Mouse (Mus musculus): ENCODE results near the gene Phc2. TPM values are rescaled to one million over a fixed set of nuclear protein-coding genes. Genes with fewer than 3 reads are reported as not detected.
"Not testable (repeated sequence)": the region's sequence is repeated elsewhere in the genome, so short reads cannot be mapped to it uniquely, and the experiment has no call there.

Gene Phc2
- polyA plus RNA-seq (2015; fragmentation: Nextera tagmentation; extraction: Ambion mirVana) = 31.3 and 35.8 TPM in 2 replicates

DNA sequence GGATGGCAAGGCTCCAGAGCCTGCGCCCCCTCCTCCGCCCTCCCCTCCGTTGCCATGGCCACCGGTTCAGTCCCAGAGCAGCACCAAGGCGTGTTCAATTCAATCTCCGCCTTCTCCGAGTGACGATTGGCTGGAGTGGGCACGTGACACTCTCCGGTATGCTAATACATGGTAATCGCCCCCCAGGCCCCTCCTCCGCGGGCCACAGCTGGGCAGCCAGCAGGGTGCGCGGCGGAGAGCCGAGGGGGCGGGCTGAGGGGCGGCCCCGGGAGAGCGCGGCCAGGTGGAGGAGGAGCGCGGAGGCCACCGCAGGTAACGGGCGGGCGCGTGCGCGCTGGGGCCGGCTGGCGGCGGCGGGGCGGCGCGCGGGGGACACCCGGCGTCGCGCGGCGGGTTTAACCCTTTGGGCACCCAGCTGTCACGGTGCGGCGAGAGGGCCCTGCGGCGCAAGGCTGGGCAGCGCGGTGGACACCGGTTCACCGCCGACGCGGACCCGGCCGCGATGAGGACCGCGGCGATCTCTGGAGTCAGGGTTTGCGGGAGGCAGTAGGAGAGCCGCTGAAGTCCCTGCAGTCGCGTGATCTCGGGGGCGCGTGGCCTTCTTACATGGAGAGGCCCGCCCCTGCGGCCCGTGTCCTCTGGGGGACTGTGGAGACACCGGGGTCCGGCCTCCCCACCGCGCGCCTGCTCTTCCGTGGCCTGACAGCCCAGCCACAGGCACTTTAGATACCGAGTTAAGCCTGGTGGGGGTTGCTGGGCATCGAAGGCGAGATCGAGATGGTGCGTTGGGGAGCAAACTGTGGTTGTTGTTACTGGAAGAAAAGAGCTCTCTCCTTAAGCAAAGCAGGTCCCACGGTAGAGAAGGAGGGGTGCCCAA lies at the start of gene Phc2:
Phc2 (plus strand) TSS at position 198 of the 877 bp plus-strand sequence.
- ATAC-seq (ENCODE audit: low FRiP score) = peak; percentile 96
- peaks cover 58% of the 10 kb centered on the region for H3K4me1 ChIP-seq (replicated peaks)
- H3K27me3 ChIP-seq = 0 out of 2 replicates have a peak, but pooled peaks cover 5% of the 10 kb centered on the region

DNA sequence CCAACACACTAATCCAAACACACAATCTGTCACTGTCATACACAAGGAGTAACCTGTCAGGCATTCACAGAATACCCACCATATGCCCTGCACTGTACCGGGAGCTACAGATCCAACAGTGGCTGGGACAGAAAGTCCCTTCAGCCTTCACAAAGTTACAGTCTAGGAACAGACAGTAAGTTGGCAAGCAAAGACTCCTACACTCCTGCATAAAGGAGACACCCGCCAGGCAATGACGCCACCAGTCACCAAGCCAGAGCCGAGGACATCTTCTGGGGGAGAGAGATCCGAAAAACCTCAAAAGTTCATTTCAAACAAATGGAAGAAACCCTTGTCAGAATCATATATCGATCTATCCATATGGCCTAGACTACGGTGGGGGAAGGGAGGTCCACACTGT lies 47.9 kb upstream of the Phc2 start:
- H3K27me3 ChIP-seq = no peaks in the 10 kb centered on the region
- peaks cover 30% of the 10 kb centered on the region for H3K36me3 ChIP-seq
- no peak overlapping the region for H3K27ac ChIP-seq
- no peak overlapping the region for H3K9ac ChIP-seq
- no peak overlapping the region for H3K4me2 ChIP-seq
- ATAC-seq (ENCODE audit: low FRiP score) = no peak
- H3K9me3 ChIP-seq = no peaks in the 10 kb centered on the region
- WGBS = 96% methylated on average over 7 of the region's 7 CpGs
- no peak overlapping the region for H3K4me3 ChIP-seq
- peaks cover 26% of the 10 kb centered on the region for H3K4me1 ChIP-seq (replicated peaks)

More for the DNA sequence above, at the start of gene Phc2:
- Histone ChIP-seq H3K4me2 (peak within 1 kb of the TSS; percentile 80), H3K27ac (peak within 1 kb of the TSS; percentile 95), H3K4me3 (peak within 1 kb of the TSS; percentile 75), H3K36me3 (no peaks in the 10 kb centered on the region; the same call in 1 of the 2 replicates), H3K9ac (peak within 1 kb of the TSS; percentile 90), H3K9me3 (no peaks in the 10 kb centered on the region)
- under 1% methylated on average over 65 of the region's 85 CpGs for WGBS

DNA sequence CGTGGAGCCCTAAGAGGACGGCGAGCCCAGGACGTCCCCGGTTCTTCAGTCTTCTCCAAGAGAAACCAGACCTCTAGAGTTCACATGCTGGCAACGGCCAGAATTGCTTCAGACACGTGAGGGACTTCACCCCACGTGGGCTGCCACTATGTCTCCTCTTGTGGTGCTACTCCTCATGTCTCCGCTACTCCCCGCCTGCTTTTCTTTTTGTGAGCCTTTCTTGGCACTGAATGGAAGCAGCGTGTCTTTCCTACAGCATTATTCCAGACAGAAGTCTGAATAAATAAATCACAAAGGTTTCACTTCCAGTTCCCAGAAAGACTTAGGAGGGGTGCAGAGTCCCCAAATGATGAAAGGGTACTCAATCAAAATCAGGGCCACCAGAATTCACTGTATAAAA lies 46.8 kb upstream of the Phc2 start:
- H3K4me3 ChIP-seq = no peak overlapping the region
- H3K4me1 ChIP-seq (replicated peaks) = peaks cover 26% of the 10 kb centered on the region
- H3K9me3 ChIP-seq = no peaks in the 10 kb centered on the region
- 84% methylated on average over 11 of the region's 11 CpGs for WGBS
- no peak for ATAC-seq (ENCODE audit: low FRiP score)
- H3K36me3 ChIP-seq = peaks cover 19% of the 10 kb centered on the region
- H3K27ac ChIP-seq = no peak overlapping the region
- no peak overlapping the region for H3K9ac ChIP-seq
- no peak overlapping the region for H3K4me2 ChIP-seq
- no peaks in the 10 kb centered on the region for H3K27me3 ChIP-seq

DNA sequence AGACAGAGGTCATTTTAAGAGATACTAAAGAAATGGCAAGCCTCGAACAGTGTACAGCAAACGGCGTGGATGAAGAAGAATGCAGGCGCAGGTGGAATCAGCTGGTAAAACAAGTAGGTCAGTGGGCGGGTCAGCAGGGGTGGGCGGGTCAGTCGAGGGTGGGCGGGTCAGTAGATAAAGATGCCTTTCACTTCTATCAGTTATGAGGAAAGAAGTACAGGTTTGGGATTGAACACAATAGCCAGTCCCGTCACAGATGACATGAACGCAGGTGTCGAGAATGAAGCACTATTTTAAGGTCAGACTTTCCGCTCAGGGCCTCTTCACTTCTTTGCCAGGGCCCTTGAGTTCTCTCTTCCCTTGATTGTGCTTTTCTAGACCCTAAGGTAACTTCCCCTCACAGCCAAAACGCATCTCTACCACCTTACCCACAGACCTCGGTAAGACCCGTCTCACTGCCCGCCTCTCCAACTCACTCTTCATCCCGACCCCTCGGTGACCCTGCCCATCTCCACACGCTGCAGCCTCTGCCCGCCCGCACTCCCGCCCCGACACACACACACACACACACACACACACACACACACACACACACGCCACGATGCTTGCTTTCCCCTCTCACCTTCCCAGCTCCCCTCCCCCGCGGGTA lies 45.1 kb upstream of the Phc2 start:
- no peak for ATAC-seq (ENCODE audit: low FRiP score)
- Histone ChIP-seq H3K9me3 (no peaks in the 10 kb centered on the region), H3K9ac (peak overlapping the region; percentile 77), H3K4me2 (peak overlapping the region; percentile 71), H3K4me3 (peak overlapping the region; percentile 59), H3K4me1 (replicated peaks) (peaks cover 26% of the 10 kb centered on the region), H3K27ac (peak overlapping the region; percentile 72), H3K36me3 (peaks cover 2% of the 10 kb centered on the region; the same call in 1 of the 2 replicates), H3K27me3 (no peaks in the 10 kb centered on the region)
- WGBS = 9% methylated on average over 26 of the region's 27 CpGs

DNA sequence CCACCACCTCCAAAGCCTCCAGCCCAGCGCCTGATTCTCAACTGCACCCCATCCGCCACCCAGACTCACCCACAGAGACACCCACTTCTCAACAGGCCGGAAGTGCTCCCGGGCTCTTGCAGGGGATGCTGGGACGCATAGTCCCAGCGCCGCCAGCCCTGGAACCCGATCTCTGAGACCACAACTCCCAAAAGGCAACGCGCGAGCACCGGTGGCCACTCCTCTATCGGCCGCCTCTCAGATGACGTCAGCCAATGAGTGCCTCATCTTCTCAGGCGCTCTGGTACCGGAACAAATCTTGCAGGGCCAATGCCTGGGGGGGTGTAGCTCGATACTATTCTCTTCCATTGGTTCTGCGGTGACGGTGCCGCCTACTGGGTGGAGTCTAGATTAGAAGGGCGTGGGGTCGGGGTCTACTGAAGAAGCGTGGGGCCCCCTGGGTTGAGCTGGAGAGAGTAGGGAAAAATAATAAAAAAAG lies 44.5 kb upstream of the Phc2 start, which contains the start of gene Zscan20:
Zscan20 (minus strand) TSS at position 174 of the 478 bp plus-strand sequence.
- Histone ChIP-seq H3K27me3 (no peaks in the 10 kb centered on the region), H3K9ac (peak within 1 kb of the TSS; percentile 77), H3K4me2 (peak within 1 kb of the TSS; percentile 71), H3K4me3 (peak within 1 kb of the TSS; percentile 59), H3K36me3 (no peaks in the 10 kb centered on the region), H3K9me3 (no peaks in the 10 kb centered on the region), H3K27ac (peak within 1 kb of the TSS; percentile 72), H3K4me1 (replicated peaks) (peaks cover 26% of the 10 kb centered on the region)
- WGBS = 1% methylated on average over 24 of the region's 24 CpGs
- peak; percentile 97 for ATAC-seq (ENCODE audit: low FRiP score)

DNA sequence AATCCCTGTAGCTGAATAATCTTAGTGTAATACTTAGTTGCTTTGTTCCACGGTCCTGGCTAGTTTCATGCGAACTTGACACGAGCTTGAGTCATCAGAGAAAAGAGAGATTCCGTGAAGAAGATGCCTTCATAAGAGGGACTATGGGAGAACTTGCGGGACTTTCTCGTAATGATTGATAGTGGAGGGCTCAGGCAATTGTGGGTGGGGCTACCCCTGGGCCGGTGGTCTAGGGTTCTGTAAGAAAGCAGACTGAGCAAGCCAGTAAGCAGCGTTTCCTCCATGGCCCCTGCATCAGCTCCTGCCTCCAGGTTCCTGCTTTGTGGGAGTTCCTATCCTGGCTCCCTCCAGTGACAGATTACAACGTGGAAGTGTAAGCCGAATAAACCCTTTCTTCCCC lies 43.8 kb upstream of the Phc2 start:
- H3K4me3 ChIP-seq = peak overlapping the region; percentile 59; the same call in 1 of the 2 replicates

DNA sequence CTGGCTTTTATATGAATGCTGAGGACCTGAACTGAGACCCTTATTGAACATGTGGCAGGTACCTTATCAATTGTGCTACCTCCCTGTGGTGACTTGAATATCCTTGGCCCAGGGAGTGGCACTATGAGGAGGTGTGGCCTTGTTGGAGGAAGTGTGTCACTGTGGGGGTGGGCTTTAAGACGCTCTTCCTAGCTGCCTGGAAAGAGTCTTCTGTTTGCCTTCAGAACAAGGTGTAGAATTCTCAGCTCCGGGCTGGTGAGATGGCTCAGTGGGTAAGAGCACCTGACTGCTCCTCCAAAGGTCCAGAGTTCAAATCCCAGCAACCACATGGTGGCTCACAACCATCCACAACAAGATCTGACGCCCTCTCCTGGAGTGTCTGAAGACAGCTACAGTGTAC lies 42.8 kb upstream of the Phc2 start:
- H3K4me1 ChIP-seq (replicated peaks) = peaks cover 26% of the 10 kb centered on the region
- H3K9ac ChIP-seq; ATAC-seq (ENCODE audit: low FRiP score); H3K27me3 ChIP-seq; H3K9me3 ChIP-seq; H3K27ac ChIP-seq; H3K4me2 ChIP-seq; H3K4me3 ChIP-seq; H3K36me3 ChIP-seq: not testable (repeated sequence)
- 84% methylated on average over 3 of the region's 3 CpGs for WGBS

More for the DNA sequence above, 43.8 kb upstream of the Phc2 start:
- Histone ChIP-seq H3K4me2 (peak overlapping the region; percentile 71), H3K9me3 (no peaks in the 10 kb centered on the region), H3K4me1 (replicated peaks) (peaks cover 26% of the 10 kb centered on the region), H3K27ac (no peak overlapping the region), H3K9ac (0 out of 2 replicates have a peak overlapping the region, but pooled peaks have one; percentile 24), H3K36me3 (no peaks in the 10 kb centered on the region), H3K27me3 (no peaks in the 10 kb centered on the region)
- WGBS = 31% methylated on average over 10 of the region's 10 CpGs
- ATAC-seq (ENCODE audit: low FRiP score) = no peak

DNA sequence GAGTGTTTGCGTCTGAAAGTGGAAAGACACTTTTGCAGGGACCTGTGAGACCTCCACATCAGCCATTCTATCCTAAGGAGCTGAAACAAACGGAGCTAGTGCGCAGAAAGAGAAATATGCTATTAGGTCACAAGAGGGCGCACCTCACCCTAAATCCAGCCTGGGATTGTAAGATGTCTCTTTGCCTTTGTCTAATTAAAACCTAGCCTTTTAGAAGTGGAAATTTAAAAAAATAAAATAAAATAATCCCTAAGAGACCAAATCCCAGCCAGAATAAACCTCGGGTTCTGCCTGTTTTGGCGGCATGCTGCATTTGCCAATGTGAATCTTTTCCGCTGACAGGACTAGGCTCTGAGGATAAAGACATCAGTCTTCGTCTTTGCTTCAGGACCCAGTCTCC lies 41.2 kb upstream of the Phc2 start:
- H3K4me2 ChIP-seq = no peak overlapping the region
- 0 out of 2 replicates have a peak, but pooled peaks cover 8% of the 10 kb centered on the region for H3K27me3 ChIP-seq
- peaks cover 17% of the 10 kb centered on the region for H3K4me1 ChIP-seq (replicated peaks)
- H3K36me3 ChIP-seq = no peaks in the 10 kb centered on the region
- WGBS = 21% methylated on average over 8 of the region's 8 CpGs
- no peak overlapping the region for H3K4me3 ChIP-seq
- H3K9ac ChIP-seq = no peak overlapping the region
- no peaks in the 10 kb centered on the region for H3K9me3 ChIP-seq
- no peak overlapping the region for H3K27ac ChIP-seq
- no peak for ATAC-seq (ENCODE audit: low FRiP score)

DNA sequence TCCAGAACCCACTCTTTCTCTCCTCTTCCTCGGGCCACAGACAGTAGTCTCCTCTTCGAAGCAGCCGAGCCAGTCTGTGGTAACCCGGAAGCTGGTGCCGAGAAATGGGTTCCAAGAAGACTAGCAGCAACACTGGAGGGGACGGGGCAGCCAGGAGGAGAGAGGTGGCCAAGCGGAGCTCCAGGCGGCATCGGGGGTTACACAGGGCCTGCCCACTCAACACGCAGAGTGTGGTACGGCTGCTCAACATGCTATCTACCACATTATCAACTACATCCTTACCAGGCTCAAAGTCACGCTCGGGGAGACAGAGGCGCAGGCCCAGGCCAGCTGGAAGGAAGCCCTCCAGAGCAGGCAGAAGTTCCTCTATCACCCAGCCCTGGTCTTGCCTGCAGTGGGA lies 38.7 kb upstream of the Phc2 start:
- 86% methylated on average over 14 of the region's 14 CpGs for WGBS
- H3K4me3 ChIP-seq = no peak overlapping the region
- no peaks in the 10 kb centered on the region for H3K36me3 ChIP-seq
- H3K4me2 ChIP-seq = no peak overlapping the region
- H3K27ac ChIP-seq = no peak overlapping the region
- H3K4me1 ChIP-seq (replicated peaks) = peaks cover under 1% of the 10 kb centered on the region; the same call in 1 of the 2 replicates
- H3K27me3 ChIP-seq = 0 out of 2 replicates have a peak, but pooled peaks cover 8% of the 10 kb centered on the region
- H3K9me3 ChIP-seq = no peaks in the 10 kb centered on the region
- H3K9ac ChIP-seq = no peak overlapping the region
- ATAC-seq (ENCODE audit: low FRiP score) = no peak

DNA sequence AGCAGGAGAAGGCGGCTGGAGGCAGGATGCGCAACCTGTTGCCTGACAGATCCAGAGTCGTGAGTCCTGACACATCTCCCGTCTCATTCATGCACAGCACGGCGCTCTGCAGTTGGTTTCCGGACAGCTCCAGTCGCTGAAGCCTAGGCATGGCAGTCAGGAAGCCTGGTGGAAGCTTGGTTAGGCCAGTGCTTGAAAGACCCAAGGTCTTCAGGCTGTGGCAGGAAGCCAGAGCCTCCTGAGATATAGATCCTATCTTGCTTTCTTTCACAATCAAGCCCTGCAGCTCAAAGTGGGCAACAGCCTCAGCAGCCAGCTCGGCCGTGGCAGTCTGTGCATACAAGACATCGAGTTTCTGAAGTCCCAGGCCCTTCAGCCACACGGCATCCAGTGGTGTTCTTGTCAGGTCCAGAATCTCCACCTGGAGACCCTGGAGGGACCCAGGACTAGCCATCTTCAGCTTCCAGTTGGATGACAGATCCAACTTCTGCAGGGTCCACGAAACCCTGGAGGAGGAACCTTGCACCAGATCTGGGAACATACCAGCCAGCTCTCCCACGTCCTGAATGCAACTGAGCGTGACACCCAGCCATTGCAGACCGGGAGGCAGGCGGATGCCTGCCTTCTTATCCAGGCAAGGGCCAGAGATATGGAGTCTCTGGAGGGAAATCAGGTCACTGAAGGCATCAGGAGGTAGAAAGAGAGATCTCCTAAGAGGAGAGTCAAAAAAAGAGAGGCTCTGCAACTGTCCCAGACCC lies 37.0 kb upstream of the Phc2 start:
- H3K9me3 ChIP-seq = no peaks in the 10 kb centered on the region
- H3K9ac ChIP-seq = no peak overlapping the region
- no peak for ATAC-seq (ENCODE audit: low FRiP score)
- H3K4me3 ChIP-seq = no peak overlapping the region
- H3K4me1 ChIP-seq (replicated peaks) = no peaks in the 10 kb centered on the region
- no peak overlapping the region for H3K4me2 ChIP-seq
- 72% methylated on average over 17 of the region's 17 CpGs for WGBS
- H3K36me3 ChIP-seq = no peaks in the 10 kb centered on the region
- H3K27me3 ChIP-seq = 0 out of 2 replicates have a peak, but pooled peaks cover 8% of the 10 kb centered on the region
- no peak overlapping the region for H3K27ac ChIP-seq

DNA sequence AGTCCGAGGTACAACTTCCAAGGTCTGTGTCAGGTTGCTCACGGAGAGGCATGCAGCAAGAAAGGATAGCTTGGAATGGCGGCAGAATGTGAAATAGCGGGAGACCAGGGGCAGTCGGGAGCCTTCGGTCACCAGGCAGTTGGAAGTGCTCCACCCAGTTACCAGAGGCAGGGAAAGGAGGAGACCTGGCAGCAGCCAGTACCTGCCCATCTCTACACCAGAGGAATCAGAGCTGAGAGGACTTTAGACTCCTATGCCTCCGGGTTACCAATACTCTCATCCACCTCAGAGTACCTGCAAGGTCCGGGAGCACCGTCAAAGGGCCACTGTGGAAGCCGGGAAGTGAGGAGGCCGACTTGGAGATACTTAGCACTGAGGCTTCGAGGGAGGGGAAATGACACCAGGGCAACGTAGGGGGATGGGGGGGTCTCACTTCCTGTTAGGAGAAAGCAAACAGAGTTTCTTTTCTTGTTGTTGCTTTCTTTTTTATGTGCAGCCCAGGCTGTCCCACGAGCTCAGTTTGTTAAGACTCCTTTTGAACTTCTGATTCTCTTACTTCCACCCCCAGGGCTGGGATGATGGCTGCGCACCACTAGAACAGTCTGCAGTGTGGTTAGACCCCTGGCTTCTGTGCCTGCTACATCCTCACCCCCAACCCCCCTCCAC lies 36.1 kb upstream of the Phc2 start, which contains the start of gene Tlr12:
Tlr12 (minus strand) TSS at position 374 of the 666 bp plus-strand sequence.
- Histone ChIP-seq H3K27ac (no peak within 1 kb of the TSS), H3K4me1 (replicated peaks) (no peaks in the 10 kb centered on the region), H3K4me3 (no peak within 1 kb of the TSS), H3K4me2 (no peak within 1 kb of the TSS), H3K27me3 (0 out of 2 replicates have a peak, but pooled peaks cover 8% of the 10 kb centered on the region), H3K36me3 (no peaks in the 10 kb centered on the region), H3K9me3 (no peaks in the 10 kb centered on the region), H3K9ac (no peak within 1 kb of the TSS)
- no peak for ATAC-seq (ENCODE audit: low FRiP score)
- 70% methylated on average over 15 of the region's 15 CpGs for WGBS
